Mouse (Mus musculus): ENCODE results near the gene Ap3m1. TPM values are rescaled to one million over a fixed set of nuclear protein-coding genes. Genes with fewer than 3 reads are reported as not detected.

Gene Ap3m1
- total RNA-seq (2012; rRNA removed) = 42.4 and 48.5 TPM in 2 replicates

DNA sequence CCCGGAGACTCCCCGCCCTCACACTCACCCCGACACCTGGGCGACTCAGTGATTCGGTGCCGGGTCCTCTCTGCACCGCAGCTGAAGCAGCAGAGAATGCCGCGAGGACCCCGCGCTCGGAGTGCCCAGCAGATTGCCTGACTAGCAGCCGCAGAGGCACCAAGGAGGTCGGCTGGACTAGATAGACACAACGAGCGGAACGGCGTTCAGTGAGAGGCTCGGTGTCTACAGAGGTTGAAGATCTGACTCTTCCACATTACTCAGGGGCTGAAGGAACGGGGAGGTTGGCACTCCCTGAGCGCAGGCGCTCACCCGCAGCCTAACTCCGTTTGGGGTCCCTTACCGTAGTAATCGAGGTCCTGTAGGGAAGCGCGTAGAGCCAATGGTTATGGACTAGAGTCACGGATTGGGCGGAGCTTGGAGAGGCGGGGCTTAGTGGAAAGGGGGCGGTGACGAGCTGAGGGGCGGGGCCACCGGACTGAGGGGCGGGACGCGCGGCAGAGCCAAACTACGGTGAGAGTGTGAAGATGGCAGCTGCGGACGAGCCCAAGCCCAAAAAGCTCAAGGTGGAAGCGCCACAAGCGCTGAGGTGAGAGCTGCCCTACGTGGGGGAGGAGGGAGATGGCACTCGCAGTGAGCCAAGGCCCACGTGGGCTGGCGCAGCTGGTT lies at the start of gene Ap3m1, which contains the start of gene Adk:
Gene Ap3m1 (minus strand): TSS at position 397 of the 669 bp plus-strand sequence.
Gene Adk (plus strand): TSS at position 463 of the 669 bp plus-strand sequence.
- TF ChIP-seq ZC3H11A (IDR thresholded peaks at IDR 0.05; ENCODE audit: borderline replicate concordance, low read depth, low read length) (no peak), HCFC1 (IDR thresholded peaks at IDR 0.05; ENCODE audit: borderline replicate concordance, insufficient read depth, low read length) (peak; percentile 74), ZNF384 (IDR thresholded peaks at IDR 0.05; ENCODE audit: low read depth, low read length) (0 out of 2 replicates have a peak, but pooled peaks have one; percentile 34), MAFK (IDR thresholded peaks at IDR 0.05; ENCODE audit: insufficient read depth, low read depth, low read length) (no peak), CHD2 (IDR thresholded peaks at IDR 0.05; ENCODE audit: low read depth, low read length) (no peak)
- DNase-seq (ENCODE audit: low read depth, low spot score) = peak; percentile 91
- Histone ChIP-seq H3K4me1 (ENCODE audit: control insufficient read depth in 2 of 2, insufficient read depth in 2 of 2, low read length in 2 of 2, poor library complexity in 1 of 2) (peaks cover 2 to 3% of the 10 kb centered on the region in 2 experiments; a peak in 1 of 4 replicates), H3K4me3 (ENCODE audit: insufficient read depth in 1 of 2, low read depth in 1 of 2, low read length in 2 of 2, poor library complexity in 1 of 2, severe bottlenecking in 1 of 2) (peak within 1 kb of the TSS; percentile 86 to 98), H3K9ac (ENCODE audit: insufficient read depth, low read depth, low read length, poor library complexity, severe bottlenecking) (peak within 1 kb of the TSS; percentile 91), H3K36me3 (ENCODE audit: control insufficient read depth, insufficient read depth, low read length, poor library complexity, severe bottlenecking) (no peaks in the 10 kb centered on the region), H3K9me3 (ENCODE audit: control insufficient read depth, insufficient read depth, low read depth, low read length) (no peaks in the 10 kb centered on the region), H3K27ac (ENCODE audit: insufficient read depth, low read depth, low read length, poor library complexity, severe bottlenecking) (peak within 1 kb of the TSS; percentile 91)
- in situ Hi-C loops (cut with MboI; ENCODE audit: low sequenced_read_pairs in 2 of 2, unreplicated experiment in 2 of 2) = no loop called here

DNA sequence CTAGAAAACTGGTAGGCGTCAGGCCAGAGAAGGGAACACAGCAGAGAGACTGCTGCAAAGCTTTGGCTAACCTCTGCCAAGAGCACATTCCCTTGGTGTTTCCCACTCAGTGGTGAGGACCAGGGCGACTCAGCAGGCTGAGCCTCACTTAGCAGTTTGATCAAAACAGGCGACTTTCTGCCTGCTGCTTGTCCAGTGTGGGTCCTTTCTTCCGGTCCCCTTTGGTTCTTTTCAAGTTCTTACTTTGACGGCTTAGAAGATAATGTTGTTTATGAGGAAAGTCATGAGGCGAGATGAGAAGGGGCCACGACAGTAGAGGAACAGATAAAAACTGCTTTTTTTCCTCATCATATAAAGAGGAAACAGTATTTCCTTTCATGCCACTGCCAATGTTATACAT lies 49.3 kb upstream of the Ap3m1 start:
- H3K4me3 ChIP-seq (ENCODE audit: insufficient read depth in 1 of 2, low read depth in 1 of 2, low read length in 2 of 2, poor library complexity in 1 of 2, severe bottlenecking in 1 of 2) = no peak overlapping the region
- no peaks in the 10 kb centered on the region for H3K36me3 ChIP-seq (ENCODE audit: control insufficient read depth, insufficient read depth, low read length, poor library complexity, severe bottlenecking)
- in situ Hi-C loops (cut with MboI; ENCODE audit: low sequenced_read_pairs in 2 of 2, unreplicated experiment in 2 of 2) = no loop called here
- DNase-seq (ENCODE audit: low read depth, low spot score) = no peak
- no peak overlapping the region for H3K9ac ChIP-seq (ENCODE audit: insufficient read depth, low read depth, low read length, poor library complexity, severe bottlenecking)
- H3K9me3 ChIP-seq (ENCODE audit: control insufficient read depth, insufficient read depth, low read depth, low read length) = no peaks in the 10 kb centered on the region
- peaks cover 0 to 2% of the 10 kb centered on the region in 2 experiments; a peak in 1 of 4 replicates for H3K4me1 ChIP-seq (ENCODE audit: control insufficient read depth in 2 of 2, insufficient read depth in 2 of 2, low read length in 2 of 2, poor library complexity in 1 of 2)
- TF ChIP-seq ZNF384 (IDR thresholded peaks at IDR 0.05; ENCODE audit: low read depth, low read length) = no peak
- H3K27ac ChIP-seq (ENCODE audit: insufficient read depth, low read depth, low read length, poor library complexity, severe bottlenecking) = no peak overlapping the region

DNA sequence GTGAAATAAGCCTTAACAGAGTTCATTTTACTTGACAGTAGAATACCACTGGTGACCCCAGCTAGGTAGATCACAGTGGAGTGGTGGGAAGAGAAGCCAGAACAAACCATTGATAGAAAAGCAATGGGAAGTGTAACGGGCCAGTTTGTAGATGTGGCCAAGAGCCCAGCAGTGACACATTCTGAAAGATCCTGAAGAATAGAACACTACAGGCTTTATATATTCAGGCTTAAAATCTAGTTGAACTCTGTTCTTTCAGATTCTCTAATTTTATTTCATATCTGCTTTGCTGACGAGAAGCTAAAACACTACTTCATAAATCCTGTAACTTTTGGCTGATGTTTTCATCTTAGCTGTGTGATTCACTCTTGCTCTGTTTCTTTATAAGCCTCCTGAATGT lies 48.6 kb upstream of the Ap3m1 start:
- Histone ChIP-seq H3K4me3 (ENCODE audit: insufficient read depth in 1 of 2, low read depth in 1 of 2, low read length in 2 of 2, poor library complexity in 1 of 2, severe bottlenecking in 1 of 2) (no peak overlapping the region), H3K27ac (ENCODE audit: insufficient read depth, low read depth, low read length, poor library complexity, severe bottlenecking) (no peak overlapping the region), H3K9ac (ENCODE audit: insufficient read depth, low read depth, low read length, poor library complexity, severe bottlenecking) (no peak overlapping the region), H3K9me3 (ENCODE audit: control insufficient read depth, insufficient read depth, low read depth, low read length) (no peaks in the 10 kb centered on the region), H3K36me3 (ENCODE audit: control insufficient read depth, insufficient read depth, low read length, poor library complexity, severe bottlenecking) (no peaks in the 10 kb centered on the region), H3K4me1 (ENCODE audit: control insufficient read depth in 2 of 2, insufficient read depth in 2 of 2, low read length in 2 of 2, poor library complexity in 1 of 2) (peaks cover 0 to 2% of the 10 kb centered on the region in 2 experiments; a peak in 1 of 4 replicates)
- in situ Hi-C loops (cut with MboI; ENCODE audit: low sequenced_read_pairs in 2 of 2, unreplicated experiment in 2 of 2) = no loop called here
- DNase-seq (ENCODE audit: low read depth, low spot score) = no peak
- TF ChIP-seq ZNF384 (IDR thresholded peaks at IDR 0.05; ENCODE audit: low read depth, low read length) (no peak), CHD2 (IDR thresholded peaks at IDR 0.05; ENCODE audit: low read depth, low read length) (no peak), MAFK (IDR thresholded peaks at IDR 0.05; ENCODE audit: insufficient read depth, low read depth, low read length) (no peak), HCFC1 (IDR thresholded peaks at IDR 0.05; ENCODE audit: borderline replicate concordance, insufficient read depth, low read length) (no peak), ZC3H11A (IDR thresholded peaks at IDR 0.05; ENCODE audit: borderline replicate concordance, low read depth, low read length) (no peak)

DNA sequence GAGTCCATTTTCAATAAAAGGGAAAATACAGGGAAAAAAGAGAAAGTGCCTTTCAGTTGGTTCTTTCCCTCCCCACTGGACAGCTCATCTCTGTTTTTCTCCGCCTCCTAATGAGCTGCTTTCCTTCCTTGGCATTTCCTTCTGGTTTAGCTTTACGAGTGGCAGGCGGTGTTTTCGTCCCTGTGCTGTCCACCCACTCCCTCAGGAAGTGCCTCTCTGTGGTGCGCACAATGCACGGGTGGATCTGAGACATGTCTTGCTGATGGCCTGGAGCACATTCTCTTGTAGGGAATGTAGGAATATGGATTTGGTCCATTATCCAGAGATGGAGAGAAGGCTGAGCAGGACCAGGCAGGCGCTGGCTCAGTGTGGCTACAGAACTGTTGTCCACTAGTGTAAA lies 47.1 kb upstream of the Ap3m1 start:
- DNase-seq (ENCODE audit: low read depth, low spot score) = no peak
- Histone ChIP-seq H3K4me3 (ENCODE audit: insufficient read depth in 1 of 2, low read depth in 1 of 2, low read length in 2 of 2, poor library complexity in 1 of 2, severe bottlenecking in 1 of 2) (no peak overlapping the region), H3K9ac (ENCODE audit: insufficient read depth, low read depth, low read length, poor library complexity, severe bottlenecking) (no peak overlapping the region), H3K4me1 (ENCODE audit: control insufficient read depth in 2 of 2, insufficient read depth in 2 of 2, low read length in 2 of 2, poor library complexity in 1 of 2) (peaks cover 0 to 2% of the 10 kb centered on the region in 2 experiments; a peak in 1 of 4 replicates), H3K36me3 (ENCODE audit: control insufficient read depth, insufficient read depth, low read length, poor library complexity, severe bottlenecking) (no peaks in the 10 kb centered on the region), H3K9me3 (ENCODE audit: control insufficient read depth, insufficient read depth, low read depth, low read length) (no peaks in the 10 kb centered on the region), H3K27ac (ENCODE audit: insufficient read depth, low read depth, low read length, poor library complexity, severe bottlenecking) (no peak overlapping the region)
- TF ChIP-seq ZNF384 (IDR thresholded peaks at IDR 0.05; ENCODE audit: low read depth, low read length) (no peak), HCFC1 (IDR thresholded peaks at IDR 0.05; ENCODE audit: borderline replicate concordance, insufficient read depth, low read length) (no peak), MAFK (IDR thresholded peaks at IDR 0.05; ENCODE audit: insufficient read depth, low read depth, low read length) (no peak)
- in situ Hi-C loops (cut with MboI; ENCODE audit: low sequenced_read_pairs in 2 of 2, unreplicated experiment in 2 of 2) = no loop called here

DNA sequence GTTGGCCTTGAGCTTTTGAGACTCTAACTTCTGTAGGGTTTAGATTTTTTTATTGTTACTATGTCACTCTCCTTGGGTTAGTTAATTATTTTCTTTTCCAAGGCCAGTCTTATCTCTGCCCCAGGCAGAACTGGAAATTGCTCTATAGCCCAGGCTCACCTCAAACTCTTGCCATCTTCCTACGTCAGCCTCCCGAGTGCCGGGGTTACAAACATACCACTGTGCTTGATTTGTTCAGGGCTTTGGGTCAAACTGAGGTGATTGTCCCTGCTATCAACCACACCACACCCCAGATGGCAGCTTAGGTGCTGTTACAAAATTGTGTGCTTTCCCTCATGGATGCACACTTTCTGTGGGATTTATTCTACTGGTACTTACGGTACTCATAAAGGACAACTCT lies 44.4 kb upstream of the Ap3m1 start:
- DNase-seq (ENCODE audit: low read depth, low spot score) = no peak
- Histone ChIP-seq H3K36me3 (ENCODE audit: control insufficient read depth, insufficient read depth, low read length, poor library complexity, severe bottlenecking) (peaks cover 2% of the 10 kb centered on the region), H3K9ac (ENCODE audit: insufficient read depth, low read depth, low read length, poor library complexity, severe bottlenecking) (no peak overlapping the region), H3K4me1 (ENCODE audit: control insufficient read depth in 2 of 2, insufficient read depth in 2 of 2, low read length in 2 of 2, poor library complexity in 1 of 2) (peaks cover 0 to 2% of the 10 kb centered on the region in 2 experiments; a peak in 1 of 4 replicates), H3K27ac (ENCODE audit: insufficient read depth, low read depth, low read length, poor library complexity, severe bottlenecking) (no peak overlapping the region), H3K4me3 (ENCODE audit: insufficient read depth in 1 of 2, low read depth in 1 of 2, low read length in 2 of 2, poor library complexity in 1 of 2, severe bottlenecking in 1 of 2) (no peak overlapping the region), H3K9me3 (ENCODE audit: control insufficient read depth, insufficient read depth, low read depth, low read length) (no peaks in the 10 kb centered on the region)
- no peak for TF ChIP-seq CHD2 (IDR thresholded peaks at IDR 0.05; ENCODE audit: low read depth, low read length)
- no peak for TF ChIP-seq ZC3H11A (IDR thresholded peaks at IDR 0.05; ENCODE audit: borderline replicate concordance, low read depth, low read length)
- no peak for TF ChIP-seq HCFC1 (IDR thresholded peaks at IDR 0.05; ENCODE audit: borderline replicate concordance, insufficient read depth, low read length)
- TF ChIP-seq ZNF384 (IDR thresholded peaks at IDR 0.05; ENCODE audit: low read depth, low read length) = no peak
- no peak for TF ChIP-seq MAFK (IDR thresholded peaks at IDR 0.05; ENCODE audit: insufficient read depth, low read depth, low read length)
- in situ Hi-C loops (cut with MboI; ENCODE audit: low sequenced_read_pairs in 2 of 2, unreplicated experiment in 2 of 2) = no loop called here
